Mouse (Mus musculus) ES-E14 (cell line): ENCODE results near the gene Asic2.

Experiments used
- HCFC1 ChIP-seq: IDR thresholded peaks from 2 replicates; pipeline ENCODE4 v1.6.1; 2012; ENCODE audit warnings: low read length, inconsistent platforms, borderline replicate concordance; ENCODE audit not compliant: insufficient read depth
- MAFK ChIP-seq: IDR thresholded peaks from 2 replicates; pipeline ENCODE4 v1.6.1; 2014; ENCODE audit warnings: mild to moderate bottlenecking, low read depth, low read length, inconsistent platforms; ENCODE audit not compliant: insufficient read depth
- ZC3H11A ChIP-seq: IDR thresholded peaks from 2 replicates; pipeline ENCODE4 v1.6.1; 2012; ENCODE audit warnings: low read depth, mild to moderate bottlenecking, inconsistent platforms, low read length, borderline replicate concordance
- ZNF384 ChIP-seq: IDR thresholded peaks from 2 replicates; pipeline ENCODE4 v1.6.1; 2012; ENCODE audit warnings: low read depth, low read length, inconsistent platforms

DNA sequence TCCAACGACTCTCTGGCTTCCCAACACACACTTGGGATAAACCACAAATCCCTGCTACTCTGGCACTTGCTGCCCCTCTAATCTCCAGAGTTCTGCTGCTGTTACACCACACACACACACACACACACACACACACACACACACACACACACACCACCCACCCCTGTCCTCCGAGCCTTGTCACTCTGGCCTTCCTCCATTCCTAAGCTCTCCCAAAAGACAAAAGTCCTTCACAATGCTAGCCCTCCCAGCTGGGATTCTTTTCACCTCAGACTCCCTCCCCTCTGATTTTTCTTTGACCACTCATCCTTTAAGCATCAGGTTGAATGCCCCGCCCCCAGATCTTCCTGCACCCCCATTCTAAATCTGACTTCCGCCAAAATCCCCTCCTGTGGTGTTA lies 506.5 kb downstream of the Asic2 start:
- no peak for TF ChIP-seq HCFC1
- no peak for TF ChIP-seq MAFK
- TF ChIP-seq ZNF384: no peak
- TF ChIP-seq ZC3H11A: no peak
